Mouse (Mus musculus) cerebellum, postnatal 36 days (tissue): ENCODE measurements at regions not wholly inside any gene's neighbourhood (a gene's known extent, or its start where the extent isn't known, plus 50 kb on each side); places are given as distances from the start of the nearest gene placed in this dataset.
"Not testable (repeated sequence)": the region's sequence is repeated elsewhere in the genome, so short reads cannot be mapped to it uniquely, and the experiment has no call there.

Source experiments
- DNase-seq, 2 experiments: peaks; one replicate each; pipeline ENCODE4 v3.0.0; 2021 to 2022; ENCODE audit warnings: mixed read lengths in 2 of 2

GRCm38 (mm10) chr1:157622156-157622555, 115.6 kb downstream of the Sec16b start:
- not testable (repeated sequence) for DNase-seq

GRCm38 (mm10) chr1:157632586-157632985, 126.1 kb downstream of the Sec16b start:
- DNase-seq, result no peak

- no peak for DNase-seq
These were observed 126.9 kb downstream of the Sec16b start for GRCm38 (mm10) chr1:157633470-157633869.

DNA sequence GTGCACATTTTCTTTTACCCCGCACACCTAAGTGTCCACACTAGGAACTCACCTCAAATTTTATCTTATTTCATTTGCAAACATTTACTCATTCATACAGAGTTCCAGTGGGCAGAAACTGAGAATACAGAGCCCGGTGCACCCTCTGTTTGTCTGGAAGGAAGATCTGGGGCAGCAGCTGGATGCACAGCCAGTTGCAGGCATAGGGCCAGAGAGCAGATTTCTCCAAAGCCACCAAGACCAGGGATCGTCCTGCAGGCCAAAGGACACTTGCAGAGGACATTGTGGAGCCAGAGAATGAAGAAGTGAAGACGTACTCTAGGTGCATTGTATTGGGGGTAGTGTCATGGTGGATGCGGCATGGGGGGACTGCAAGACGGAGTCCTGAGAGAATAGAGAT, 129.2 kb downstream of the Sec16b start:
- peak; percentile 72 to 74 for DNase-seq

GRCm38 (mm10) chr1:157643524-157643923, 137.0 kb downstream of the Sec16b start:
- no peak for DNase-seq

GRCm38 (mm10) chr1:157645682-157646421, 139.3 kb downstream of the Sec16b start:
- no peak for DNase-seq

- DNase-seq, result no peak
These were observed 148.9 kb downstream of the Sec16b start for GRCm38 (mm10) chr1:157655446-157655845.

- no peak for DNase-seq
These were observed 163.1 kb downstream of the Sec16b start for GRCm38 (mm10) chr1:157669626-157670025.

DNA sequence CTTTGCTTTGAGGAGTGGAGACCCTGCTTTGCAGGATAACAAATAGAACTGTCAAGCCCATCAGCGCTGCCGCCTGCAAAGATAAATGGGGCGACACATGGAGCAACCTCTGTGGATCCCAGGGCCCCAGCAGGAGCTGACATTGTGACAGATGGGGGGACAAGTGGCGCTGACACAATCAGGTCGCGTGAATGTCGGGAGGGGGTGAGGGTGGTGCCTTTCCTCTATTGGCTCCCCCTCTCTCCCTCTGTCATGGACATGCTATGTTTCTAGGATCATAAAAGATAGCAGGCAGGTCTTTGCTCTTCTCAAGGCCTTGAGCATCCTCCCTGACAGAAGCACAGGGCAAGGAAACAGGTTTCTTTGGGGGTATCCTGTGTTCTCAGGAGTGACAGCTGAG, 177.8 kb downstream of the Sec16b start:
- peak; percentile 39 to 56 for DNase-seq

DNA sequence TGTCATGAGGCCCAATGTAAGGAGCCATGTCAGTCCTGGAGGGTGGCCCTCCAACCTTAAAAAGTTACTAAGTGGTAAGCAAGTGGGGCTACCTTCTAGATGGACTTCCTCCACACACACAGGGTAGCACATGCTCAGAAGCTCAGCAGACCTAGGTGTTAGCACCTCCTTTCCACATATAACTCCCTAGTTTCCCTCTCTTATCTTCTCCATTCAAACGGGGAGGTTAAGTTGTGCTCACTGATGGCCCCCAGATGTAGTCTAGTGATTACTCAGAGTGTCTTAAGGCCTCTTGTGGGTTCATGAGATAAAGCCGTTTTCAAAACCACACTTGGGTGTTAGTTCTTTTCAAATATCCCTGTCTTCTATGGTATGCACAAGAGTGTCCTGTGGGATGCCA, 188.7 kb downstream of the Sec16b start:
- no peak for DNase-seq

DNA sequence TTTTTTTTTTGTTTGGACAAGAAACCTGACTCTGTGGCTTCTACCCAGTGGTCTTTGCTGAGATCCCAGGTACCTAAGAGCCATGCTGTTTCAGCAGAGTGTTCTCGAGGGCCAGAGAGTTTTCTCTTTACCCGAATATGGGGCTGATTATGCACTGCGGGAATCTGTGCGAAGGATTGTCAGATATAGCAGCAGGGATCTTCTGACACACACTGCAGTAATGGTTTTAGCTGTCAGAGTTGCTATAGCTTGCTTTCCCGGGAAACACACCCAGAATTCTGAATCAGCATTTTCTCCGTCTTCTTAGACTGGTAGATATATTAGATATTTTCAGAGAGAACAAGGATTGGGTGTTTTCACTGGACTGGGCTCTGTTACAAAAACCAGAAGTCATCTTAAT, 197.1 kb downstream of the Sec16b start:
- no peak for DNase-seq

- no peak for DNase-seq
These were observed 198.8 kb downstream of the Sec16b start for GRCm38 (mm10) chr1:157705364-157705763.

- no peak for DNase-seq
These were observed 200.7 kb downstream of the Sec16b start for GRCm38 (mm10) chr1:157707256-157707655.

GRCm38 (mm10) chr1:157709117-157709516, 202.6 kb downstream of the Sec16b start:
- no peak for DNase-seq

DNA sequence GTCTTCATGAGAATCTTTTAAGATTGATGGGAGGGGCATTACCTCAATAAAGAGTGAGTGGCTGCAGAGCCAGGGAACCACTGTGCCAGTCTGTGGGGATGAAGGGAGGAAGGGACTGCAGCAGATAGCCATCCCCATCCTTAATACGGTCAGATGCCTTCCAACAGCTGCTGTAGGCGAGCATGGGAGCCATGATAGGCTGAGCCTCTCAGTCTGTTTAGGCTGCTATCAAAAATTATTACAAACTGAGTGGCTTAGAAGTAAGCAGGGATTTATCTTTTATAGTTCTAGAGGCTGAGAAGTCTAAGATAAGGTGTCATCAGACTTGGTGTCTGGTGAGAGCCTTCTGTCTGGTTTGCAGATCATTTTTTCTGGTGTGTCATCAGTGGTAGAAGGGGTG, 204.3 kb downstream of the Sec16b start:
- DNase-seq, result no peak

- no peak for DNase-seq
These were observed 206.0 kb downstream of the Sec16b start for GRCm38 (mm10) chr1:157712519-157712918.

- DNase-seq, result peak; percentile 41 to 51
These were observed 207.3 kb downstream of the Sec16b start for GRCm38 (mm10) chr1:157713851-157714250.

GRCm38 (mm10) chr1:157715632-157716031, 209.1 kb downstream of the Sec16b start:
- no peak for DNase-seq

- no peak for DNase-seq
These were observed 210.6 kb downstream of the Sec16b start for GRCm38 (mm10) chr1:157717131-157717530.

GRCm38 (mm10) chr1:157721946-157722345, 215.4 kb downstream of the Sec16b start:
- no peak for DNase-seq

DNA sequence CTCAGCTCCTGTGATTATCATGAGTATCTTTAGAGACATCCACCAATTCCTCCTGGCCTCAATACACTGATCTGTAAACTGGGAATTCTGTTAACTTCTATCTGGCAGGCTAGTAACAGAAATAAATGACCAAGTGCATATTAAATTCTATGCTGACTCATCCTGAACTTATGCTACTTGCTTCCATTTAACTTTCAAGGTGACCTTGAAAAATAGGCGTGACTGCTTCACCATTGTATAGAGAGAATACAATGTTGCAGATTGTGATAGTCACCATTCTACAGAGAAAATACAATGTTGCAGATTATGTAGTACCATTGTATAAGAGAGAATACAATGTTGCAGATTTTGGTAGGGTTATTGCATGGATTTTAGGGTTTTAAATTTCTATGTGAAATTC, 224.6 kb downstream of the Sec16b start:
- no peak for DNase-seq

- no peak for DNase-seq
These were observed 234.5 kb downstream of the Sec16b start for GRCm38 (mm10) chr1:157740725-157741665.

- DNase-seq, result peak; percentile 57 to 77
These were observed 239.1 kb downstream of the Sec16b start for GRCm38 (mm10) chr1:157745611-157746010.
